Mouse (Mus musculus): ENCODE measurements around the gene Gm28374. TPM values are rescaled to one million over a fixed set of nuclear protein-coding genes. Genes with fewer than 3 reads are reported as not detected.

Gm28374 gene
- polyA plus RNA-seq, 2 experiments = 0.16 to 0.38 TPM

DNA sequence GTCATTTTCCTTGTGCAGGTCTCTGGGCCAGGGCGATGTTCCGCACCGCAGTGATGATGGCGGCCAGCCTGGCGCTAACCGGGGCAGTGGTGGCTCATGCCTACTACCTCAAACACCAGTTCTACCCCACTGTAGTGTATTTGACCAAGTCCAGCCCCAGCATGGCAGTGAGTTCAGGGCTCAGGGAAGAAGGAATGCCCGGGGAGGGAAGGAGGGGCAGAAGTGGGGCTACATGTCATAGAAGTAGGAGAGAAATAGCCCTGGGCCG, 34.2 kb downstream of the Gm28374 start:
- Histone ChIP-seq H3K4me2 (ENCODE audit: low read depth) (peak overlapping the region; percentile 99), H3K9me3 (ENCODE audit: control insufficient read depth, low read length) (no peaks in the 10 kb centered on the region), H3K9ac (replicated peaks) (peak overlapping the region; percentile 97), H3K4me3 (ENCODE audit: insufficient read depth in 1 of 2, low read depth in 2 of 2, low read length in 2 of 2) (peak overlapping the region; percentile 90 to 91), H3K4me1 (replicated peaks; ENCODE audit: control insufficient read depth in 2 of 2, insufficient read depth in 2 of 2, low read length in 1 of 2) (peaks cover 15 to 21% of the 10 kb centered on the region in 2 experiments), H3K27ac (peak overlapping the region; percentile 96), H3K36me3 (replicated peaks; ENCODE audit: control insufficient read depth, insufficient read depth, low read depth) (peaks cover 47% of the 10 kb centered on the region), H3K27me3 (ENCODE audit: control insufficient read depth, insufficient read depth, low read length) (no peaks in the 10 kb centered on the region)
- ATAC-seq (ENCODE audit: insufficient read depth) = no peak
- WGBS (ENCODE audit: insufficient replicate concordance) = 71% methylated on average over 8 of the region's 8 CpGs
- TF ChIP-seq CTCF (IDR thresholded peaks at IDR 0.05; ENCODE audit: low read depth) (no peak), EP300 (IDR thresholded peaks at IDR 0.05; ENCODE audit: low read depth) (no peak)
- no peak for DNase-seq (ENCODE audit: low read depth in 3 of 3, low spot score in 3 of 3)

- peak overlapping the region; percentile 90 to 91 for H3K4me3 ChIP-seq (ENCODE audit: insufficient read depth in 1 of 2, low read depth in 2 of 2, low read length in 2 of 2)
- H3K4me1 ChIP-seq (replicated peaks; ENCODE audit: control insufficient read depth in 2 of 2, insufficient read depth in 2 of 2, low read length in 1 of 2) = peaks cover 15 to 21% of the 10 kb centered on the region in 2 experiments
- H3K27ac ChIP-seq = peak overlapping the region; percentile 96
- H3K9me3 ChIP-seq (ENCODE audit: control insufficient read depth, low read length) = no peaks in the 10 kb centered on the region
- DNase-seq (ENCODE audit: low read depth in 3 of 3, low spot score in 3 of 3) (no peak), ATAC-seq (ENCODE audit: insufficient read depth) (peak; percentile 13)
- WGBS (ENCODE audit: insufficient replicate concordance) = 2% methylated on average over 43 of the region's 44 CpGs
- no peak for TF ChIP-seq EP300 (IDR thresholded peaks at IDR 0.05; ENCODE audit: low read depth)
- peak; percentile 8; the same call in 1 of the 2 replicates for TF ChIP-seq CTCF (IDR thresholded peaks at IDR 0.05; ENCODE audit: low read depth)
- H3K9ac ChIP-seq (replicated peaks) = peak overlapping the region; percentile 97
- no peaks in the 10 kb centered on the region for H3K27me3 ChIP-seq (ENCODE audit: control insufficient read depth, insufficient read depth, low read length)
- H3K36me3 ChIP-seq (replicated peaks; ENCODE audit: control insufficient read depth, insufficient read depth, low read depth) = peaks cover 42% of the 10 kb centered on the region
- H3K4me2 ChIP-seq (ENCODE audit: low read depth) = peak overlapping the region; percentile 99
Measured at GRCm38 (mm10) chr19:6047154-6047898, 34.7 kb downstream of the Gm28374 start.

DNA sequence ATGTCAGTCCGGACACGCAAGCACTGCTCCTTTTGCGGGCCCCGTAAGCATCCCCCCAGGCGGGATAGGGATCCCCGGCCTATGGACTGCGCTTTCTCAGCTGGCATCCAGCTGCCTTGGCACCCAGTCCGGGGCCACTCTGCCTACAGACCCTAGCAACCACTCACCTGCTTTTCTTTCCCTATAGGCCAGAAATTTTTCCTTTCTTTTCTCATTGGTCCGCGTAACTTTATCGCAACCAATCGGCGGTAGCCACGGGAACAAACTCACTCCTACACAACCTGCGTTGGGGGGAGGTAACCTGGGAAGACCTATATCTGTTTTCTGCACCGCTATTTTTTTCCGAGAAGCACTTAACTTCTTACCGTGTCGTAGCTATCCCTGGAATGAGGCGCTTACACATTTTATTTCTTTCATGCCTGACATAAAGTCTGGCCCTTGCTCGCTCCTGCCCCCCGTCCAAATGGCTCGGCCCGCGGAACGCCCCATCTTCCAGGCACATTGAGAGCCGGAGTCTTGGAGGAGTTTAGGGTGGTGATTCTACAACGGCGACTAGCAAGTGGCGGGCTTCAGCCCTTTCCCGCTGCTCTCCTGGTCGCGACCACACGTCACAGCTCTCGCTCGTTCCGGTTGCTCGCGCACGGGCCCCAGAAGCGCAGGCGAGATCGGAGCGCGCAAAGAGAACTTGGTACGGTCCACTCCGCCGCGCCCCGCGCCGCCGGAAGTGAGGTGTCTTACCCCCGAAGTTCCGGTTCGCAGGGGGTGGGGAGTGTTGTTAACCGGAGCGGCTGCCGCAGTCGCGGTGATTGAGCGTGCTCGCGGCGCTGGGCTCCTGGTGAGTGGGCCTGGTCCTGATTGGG, 35.5 kb downstream of the Gm28374 start, which contains the start of gene Syvn1:
Gene Syvn1, plus strand, starts transcription at position 283 of the 860 bp plus-strand sequence.
- H3K27me3 ChIP-seq (ENCODE audit: control insufficient read depth, insufficient read depth, low read length) = no peaks in the 10 kb centered on the region
- H3K9ac ChIP-seq (replicated peaks) = peak within 1 kb of the TSS; percentile 97
- DNase-seq (ENCODE audit: low read depth in 3 of 3, low spot score in 3 of 3) (peak; percentile 93 to 96 (median 95)), ATAC-seq (ENCODE audit: insufficient read depth) (peak; percentile 92)
- under 1% methylated on average over 65 of the region's 65 CpGs for WGBS (ENCODE audit: insufficient replicate concordance)
- H3K27ac ChIP-seq = peak within 1 kb of the TSS; percentile 96
- H3K4me3 ChIP-seq (ENCODE audit: insufficient read depth in 1 of 2, low read depth in 2 of 2, low read length in 2 of 2) = peak within 1 kb of the TSS; percentile 90 to 91
- peak within 1 kb of the TSS; percentile 99 for H3K4me2 ChIP-seq (ENCODE audit: low read depth)
- peaks cover 15 to 21% of the 10 kb centered on the region in 2 experiments for H3K4me1 ChIP-seq (replicated peaks; ENCODE audit: control insufficient read depth in 2 of 2, insufficient read depth in 2 of 2, low read length in 1 of 2)
- H3K9me3 ChIP-seq (ENCODE audit: control insufficient read depth, low read length) = no peaks in the 10 kb centered on the region
- peaks cover 34% of the 10 kb centered on the region for H3K36me3 ChIP-seq (replicated peaks; ENCODE audit: control insufficient read depth, insufficient read depth, low read depth)
- TF ChIP-seq CTCF (IDR thresholded peaks at IDR 0.05; ENCODE audit: low read depth) = no peak
- peak; percentile 33; the same call in 1 of the 2 replicates for TF ChIP-seq EP300 (IDR thresholded peaks at IDR 0.05; ENCODE audit: low read depth)

GRCm38 (mm10) chr19:6045366-6046293, 36.4 kb downstream of the Gm28374 start:
- TF ChIP-seq CTCF (IDR thresholded peaks at IDR 0.05; ENCODE audit: low read depth) (peak; percentile 44), EP300 (IDR thresholded peaks at IDR 0.05; ENCODE audit: low read depth) (no peak)
- peak; percentile 53 for ATAC-seq (ENCODE audit: insufficient read depth)

More at GRCm38 (mm10) chr19:6045366-6046293, 36.4 kb downstream of the Gm28374 start:
- peaks cover 15 to 21% of the 10 kb centered on the region in 2 experiments for H3K4me1 ChIP-seq (replicated peaks; ENCODE audit: control insufficient read depth in 2 of 2, insufficient read depth in 2 of 2, low read length in 1 of 2)
- no peaks in the 10 kb centered on the region for H3K27me3 ChIP-seq (ENCODE audit: control insufficient read depth, insufficient read depth, low read length)
- 11% methylated on average over 20 of the region's 20 CpGs for WGBS (ENCODE audit: insufficient replicate concordance)
- H3K9ac ChIP-seq (replicated peaks) = peak overlapping the region; percentile 97
- H3K36me3 ChIP-seq (replicated peaks; ENCODE audit: control insufficient read depth, insufficient read depth, low read depth) = peaks cover 25% of the 10 kb centered on the region
- peak overlapping the region; percentile 96 for H3K27ac ChIP-seq
- no peaks in the 10 kb centered on the region for H3K9me3 ChIP-seq (ENCODE audit: control insufficient read depth, low read length)
- H3K4me2 ChIP-seq (ENCODE audit: low read depth) = peak overlapping the region; percentile 99
- H3K4me3 ChIP-seq (ENCODE audit: insufficient read depth in 1 of 2, low read depth in 2 of 2, low read length in 2 of 2) = peak overlapping the region; percentile 90 to 91
- DNase-seq (ENCODE audit: low read depth in 3 of 3, low spot score in 3 of 3) = peak; percentile 49 to 66 (median 51)

All from liver, embryonic 14.5 days (tissue).